Mouse (Mus musculus): ENCODE results near the gene Hist1h3i.

GRCm38 (mm10) chr13:21783734-21784161 lies 578 bp upstream of the Hist1h3i start:
- TF ChIP-seq GATA1 (IDR thresholded peaks at IDR 0.05; ENCODE audit: low read length) (no peak), TAL1 (IDR thresholded peaks at IDR 0.05; ENCODE audit: low read length) (no peak)

Data from erythroblast, embryonic 14.5 days (primary cell).